Mouse (Mus musculus) limb, embryonic 14.5 days (tissue): Measurements from ENCODE around the gene Pla2g4b. TPM values are rescaled to one million over a fixed set of nuclear protein-coding genes. Genes with fewer than 3 reads are reported as not detected.

Experiments used
- ATAC-seq: fragments of 200-750 bp; cut with Nextera tagmentation; 2 replicates; pipeline ENCODE4 v1.8.0; 2017; ENCODE audit warnings: low read depth, moderate number of reproducible peaks, moderate TSS enrichment; ENCODE audit not compliant: low FRiP score
- DNase-seq: peaks from one replicate; pipeline ENCODE4 v3.0.0-alpha.2; 2015; ENCODE audit warnings: low spot score
- H3K27ac ChIP-seq: fragments of 300-500 bp; sonication (generic); replicated peaks from 2 replicates; pipeline ENCODE4 v1.5.1; 2014; ENCODE audit warnings: low read depth, mild to moderate bottlenecking, low read length, moderate library complexity, mixed read lengths
- H3K27me3 ChIP-seq: fragments of 300-500 bp; sonication (generic); 2 replicates; pipeline ENCODE4 v1.6.1; 2014; ENCODE audit warnings: low read length, mixed read lengths; ENCODE audit not compliant: control insufficient read depth, insufficient read depth
- H3K36me3 ChIP-seq: fragments of 300-500 bp; sonication (generic); 2 replicates; pipeline ENCODE4 v1.6.1; 2014; ENCODE audit warnings: mild to moderate bottlenecking, low read length, moderate library complexity, mixed read lengths; ENCODE audit not compliant: control insufficient read depth, insufficient read depth
- H3K4me1 ChIP-seq: fragments of 300-500 bp; sonication (generic); 2 replicates; pipeline ENCODE4 v1.6.1; 2014; ENCODE audit warnings: antibody characterized with exemption, low read length, mixed read lengths; ENCODE audit not compliant: control insufficient read depth, insufficient read depth
- H3K4me2 ChIP-seq: fragments of 300-500 bp; sonication (generic); replicated peaks from 2 replicates; pipeline ENCODE4 v1.6.1; 2014; ENCODE audit warnings: low read depth, mild to moderate bottlenecking, low read length, moderate library complexity; ENCODE audit not compliant: severe bottlenecking
- H3K4me3 ChIP-seq: fragments of 300-500 bp; sonication (generic); replicated peaks from 2 replicates; pipeline ENCODE4 v1.5.1; 2014; ENCODE audit warnings: low read length
- H3K9ac ChIP-seq: fragments of 300-500 bp; sonication (generic); 2 replicates; pipeline ENCODE4 v1.6.1; 2014; ENCODE audit warnings: mild to moderate bottlenecking, low read depth, low read length, moderate library complexity; ENCODE audit not compliant: severe bottlenecking
- H3K9me3 ChIP-seq: fragments of 300-500 bp; sonication (generic); 2 replicates; pipeline ENCODE4 v1.6.1; 2016; ENCODE audit warnings: low read length; ENCODE audit not compliant: control insufficient read depth
- POLR2A ChIP-seq: fragments of 200-500 bp; IDR thresholded peaks from 2 replicates; pipeline ENCODE4 v1.8.0; 2012; ENCODE audit warnings: inconsistent platforms, mild to moderate bottlenecking, moderate library complexity, borderline replicate concordance; ENCODE audit not compliant: insufficient read depth, insufficient read length; ENCODE audit errors: extremely low read depth
- WGBS: fragments of 180-500 bp; shearing (Covaris S2); extraction: QIAGEN DNeasy Blood & Tissue Kit; methylation state at CpG from one replicate; pipeline ENCODE4 v1.1.7; 2014; 5-methylcytosine and 5-hydroxymethylcytosine counted together
- microRNA-seq: library from miRNA; unstranded; fragments of <30 nt; microRNA quantifications from one replicate; pipeline ENCODE4, GENCODE M21; 2016
- polyA plus RNA-seq, 2 experiments: library from polyadenylated mRNA; depleted of rRNA in 1 of 2; stranded (reverse) in 1 of 2; unstranded in 1 of 2; fragments of >200 nt; fragmentation: Nextera tagmentation in 1 of 2; extraction: Ambion mirVana in 1 of 2; gene quantifications; 2 replicates each; pipeline versions ENCODE4 v1.2.1 to v1.2.3; 2012 to 2014

Pla2g4b gene
- polyA plus RNA-seq, 2 experiments: 1.7 to 21.9 TPM

DNA sequence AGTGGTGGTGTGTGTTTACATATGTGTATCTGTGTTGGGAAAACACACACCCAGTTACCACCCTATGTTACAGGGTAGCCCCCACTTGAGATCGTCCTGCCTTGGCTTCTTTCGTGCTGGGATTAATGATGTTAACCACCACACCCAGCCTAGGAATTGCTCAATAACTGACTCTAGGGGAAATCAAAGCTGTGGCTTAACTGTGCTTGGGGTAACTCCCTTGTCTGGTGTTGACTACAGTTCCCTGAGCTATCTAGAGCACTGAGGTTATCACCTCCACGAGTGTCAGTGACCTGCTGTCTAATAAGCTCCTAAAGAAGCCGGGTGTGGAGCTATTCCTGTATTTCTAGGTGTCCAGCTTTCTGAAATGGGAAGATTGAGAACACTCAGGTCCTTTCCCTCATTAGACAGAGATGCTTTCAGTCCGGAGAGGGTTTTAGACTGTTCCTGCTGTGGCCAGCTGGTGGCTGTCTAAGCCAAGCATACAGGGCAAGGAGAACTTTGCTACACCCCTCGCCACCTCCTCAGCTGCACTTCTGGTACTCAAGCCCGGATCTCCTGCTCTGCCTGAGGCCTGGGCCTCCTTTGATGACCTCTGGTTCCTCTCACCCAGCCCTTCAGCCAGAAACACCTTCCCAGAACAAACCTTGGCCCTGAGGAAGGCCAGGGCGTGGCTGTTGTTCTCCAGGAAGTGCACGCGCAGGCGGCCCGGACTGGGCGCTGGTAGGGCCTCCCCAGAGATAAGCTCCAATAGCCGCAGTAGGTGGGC, 51.6 kb downstream of the Pla2g4b start:
- Histone ChIP-seq H3K27me3 (no peaks in the 10 kb centered on the region), H3K4me2 (no peak overlapping the region), H3K27ac (no peak overlapping the region), H3K9me3 (no peaks in the 10 kb centered on the region), H3K4me1 (no peaks in the 10 kb centered on the region), H3K4me3 (no peak overlapping the region), H3K9ac (0 out of 2 replicates have a peak overlapping the region, but pooled peaks have one; percentile 31), H3K36me3 (no peaks in the 10 kb centered on the region)
- WGBS: 73% methylated on average over 14 of the region's 14 CpGs
- no peak for TF ChIP-seq POLR2A
- no peak for DNase-seq
- peak; percentile 64; the same call in 1 of the 2 replicates for ATAC-seq

DNA sequence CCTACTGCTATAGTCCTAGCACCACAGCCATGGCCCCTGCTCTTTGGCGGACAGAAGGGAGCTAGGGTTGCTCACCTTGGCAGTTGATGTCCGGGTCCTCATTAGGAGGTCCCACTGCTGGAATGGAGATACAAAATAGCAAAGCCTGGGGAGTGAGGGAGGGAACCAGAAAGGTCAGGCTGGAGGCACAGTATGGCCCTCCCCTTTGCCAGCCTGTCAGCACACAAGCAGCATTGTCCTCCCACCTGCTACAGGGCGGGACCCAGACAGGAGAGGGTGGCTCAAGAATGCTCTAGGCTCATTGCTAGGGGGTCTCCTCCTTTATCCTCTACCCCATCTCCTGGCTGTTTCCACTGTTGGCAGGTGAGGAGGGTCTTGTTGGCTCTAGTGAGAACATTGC, 52.8 kb downstream of the Pla2g4b start:
- H3K4me1 ChIP-seq: no peaks in the 10 kb centered on the region
- no peak overlapping the region for H3K9ac ChIP-seq
- no peak overlapping the region for H3K4me3 ChIP-seq
- 84% methylated on average over 3 of the region's 3 CpGs for WGBS
- no peaks in the 10 kb centered on the region for H3K36me3 ChIP-seq
- no peak overlapping the region for H3K27ac ChIP-seq
- DNase-seq: no peak
- TF ChIP-seq POLR2A: no peak
- no peaks in the 10 kb centered on the region for H3K9me3 ChIP-seq
- ATAC-seq: no peak
- no peaks in the 10 kb centered on the region for H3K27me3 ChIP-seq
- H3K4me2 ChIP-seq: no peak overlapping the region

DNA sequence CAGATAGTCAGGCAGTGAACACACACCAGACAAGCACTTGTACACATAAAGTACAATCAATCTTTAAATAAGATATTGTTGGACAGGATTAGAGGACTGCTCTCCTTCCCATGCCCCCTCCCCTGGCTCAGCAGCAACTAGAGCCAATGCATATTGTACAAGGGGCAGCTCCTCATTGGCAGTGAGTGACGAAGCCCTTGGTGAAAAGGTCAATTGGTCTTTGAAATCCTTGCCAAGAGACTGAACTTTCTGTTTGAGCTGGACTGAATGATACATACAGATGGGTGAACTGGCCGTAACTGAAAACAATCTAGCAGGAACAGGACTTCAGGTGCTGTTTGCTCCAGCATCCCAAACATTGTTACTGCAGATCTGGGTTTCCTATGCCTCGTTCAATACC, 54.2 kb downstream of the Pla2g4b start:
- H3K4me2 ChIP-seq: no peak overlapping the region
- ATAC-seq (no peak), DNase-seq (no peak)
- WGBS: 88% methylated on average over 3 of the region's 3 CpGs
- H3K4me3 ChIP-seq: no peak overlapping the region
- no peak overlapping the region for H3K9ac ChIP-seq
- no peaks in the 10 kb centered on the region for H3K9me3 ChIP-seq
- H3K4me1 ChIP-seq: no peaks in the 10 kb centered on the region
- no peak for TF ChIP-seq POLR2A
- no peaks in the 10 kb centered on the region for H3K27me3 ChIP-seq
- no peak overlapping the region for H3K27ac ChIP-seq
- H3K36me3 ChIP-seq: no peaks in the 10 kb centered on the region

DNA sequence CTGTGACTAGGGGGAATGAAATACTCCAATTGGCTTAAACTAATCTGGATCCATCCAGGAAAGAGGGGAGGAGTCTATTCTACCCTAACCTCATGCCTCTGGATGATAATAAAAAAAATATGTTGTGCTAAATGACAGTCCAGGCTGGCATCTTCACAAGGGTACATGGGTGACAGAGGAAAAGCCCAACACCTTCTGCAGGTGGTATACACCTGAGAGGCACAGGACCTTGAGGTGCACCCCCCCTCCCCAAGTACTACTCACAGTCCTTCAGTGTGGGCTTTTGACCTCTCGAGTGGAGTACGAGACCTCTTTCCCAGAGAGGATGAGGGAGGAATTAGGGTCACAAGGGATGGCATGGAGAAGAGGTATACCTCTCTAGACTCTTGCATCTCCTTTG, 54.7 kb downstream of the Pla2g4b start:
- no peak overlapping the region for H3K4me2 ChIP-seq
- WGBS: 88% methylated on average over 2 of the region's 2 CpGs
- no peak overlapping the region for H3K27ac ChIP-seq
- no peak overlapping the region for H3K4me3 ChIP-seq
- no peaks in the 10 kb centered on the region for H3K9me3 ChIP-seq
- H3K27me3 ChIP-seq: no peaks in the 10 kb centered on the region
- no peaks in the 10 kb centered on the region for H3K4me1 ChIP-seq
- no peaks in the 10 kb centered on the region for H3K36me3 ChIP-seq
- no peak for TF ChIP-seq POLR2A
- ATAC-seq (no peak), DNase-seq (no peak)
- no peak overlapping the region for H3K9ac ChIP-seq

DNA sequence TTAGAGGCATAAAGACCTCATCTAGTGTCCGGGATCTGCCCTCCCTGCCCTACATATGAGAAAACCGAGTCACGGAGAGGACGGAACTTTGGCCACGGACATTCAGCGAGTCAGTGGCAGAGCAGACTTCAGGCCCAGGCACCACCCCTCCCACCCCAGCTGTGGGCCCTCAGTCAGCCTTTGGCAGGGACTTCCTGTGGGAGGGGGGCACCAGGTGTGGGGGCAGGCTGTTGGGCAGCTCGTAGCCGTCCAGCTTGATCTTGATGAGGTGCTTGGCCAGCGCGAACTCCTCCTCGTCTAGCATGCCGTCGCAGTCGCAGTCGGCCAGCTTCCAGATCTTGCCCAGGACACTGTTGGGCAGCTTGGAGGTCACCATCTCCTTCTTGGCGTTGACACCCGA, 57.8 kb downstream of the Pla2g4b start:
- Histone ChIP-seq H3K4me1 (no peaks in the 10 kb centered on the region), H3K36me3 (no peaks in the 10 kb centered on the region), H3K9me3 (no peaks in the 10 kb centered on the region), H3K27me3 (no peaks in the 10 kb centered on the region), H3K27ac (no peak overlapping the region), H3K4me2 (no peak overlapping the region), H3K9ac (no peak overlapping the region), H3K4me3 (no peak overlapping the region)
- no peak for ATAC-seq
- DNase-seq: no peak
- WGBS: 87% methylated on average over 17 of the region's 17 CpGs
- no peak for TF ChIP-seq POLR2A

Small RNAs within 50 kb of the gene (microRNA-seq; reads per million reads assigned to microRNA genes)
- not detected for gene Mir7665

Other genes starting within 250 kb of the Pla2g4b start
- gene Rpap1, start 245.9 kb upstream of the Pla2g4b start, polyA plus RNA-seq (2012; rRNA removed): 27.7 and 39.8 TPM in 2 replicates
- gene Rpap1, start 245.9 kb upstream of the Pla2g4b start, polyA plus RNA-seq (2014; fragmentation: Nextera tagmentation; extraction: Ambion mirVana): 22.5 and 27.0 TPM in 2 replicates
- 44.2 and 49.9 TPM in 2 replicates for gene Tyro3, start 235.7 kb upstream of the Pla2g4b start, polyA plus RNA-seq (2012; rRNA removed)
- 28.5 and 31.7 TPM in 2 replicates for gene Tyro3, start 235.7 kb upstream of the Pla2g4b start, polyA plus RNA-seq (2014; fragmentation: Nextera tagmentation; extraction: Ambion mirVana)
- 27.3 and 30.9 TPM in 2 replicates for gene Mga, start 136.2 kb upstream of the Pla2g4b start, polyA plus RNA-seq (2012; rRNA removed)
- 38.4 and 42.3 TPM in 2 replicates for gene Mga, start 136.2 kb upstream of the Pla2g4b start, polyA plus RNA-seq (2014; fragmentation: Nextera tagmentation; extraction: Ambion mirVana)
- gene Mapkbp1, start 60.7 kb upstream of the Pla2g4b start, polyA plus RNA-seq (2012; rRNA removed): 26.2 and 33.1 TPM in 2 replicates
- 4.2 and 4.9 TPM in 2 replicates for gene Mapkbp1, start 60.7 kb upstream of the Pla2g4b start, polyA plus RNA-seq (2014; fragmentation: Nextera tagmentation; extraction: Ambion mirVana)
- 20.2 and 24.9 TPM in 2 replicates for gene Jmjd7, start 5.9 kb upstream of the Pla2g4b start, polyA plus RNA-seq (2012; rRNA removed)
- gene Jmjd7, start 5.9 kb upstream of the Pla2g4b start, polyA plus RNA-seq (2014; fragmentation: Nextera tagmentation; extraction: Ambion mirVana): 26.1 and 28.2 TPM in 2 replicates
- 19.5 and 26.1 TPM in 2 replicates for gene Gm28042, start 5.9 kb upstream of the Pla2g4b start, polyA plus RNA-seq (2012; rRNA removed)
- 3.0 and 4.6 TPM in 2 replicates for gene Gm28042, start 5.9 kb upstream of the Pla2g4b start, polyA plus RNA-seq (2014; fragmentation: Nextera tagmentation; extraction: Ambion mirVana)
- gene Ehd4, start 121.2 kb downstream of the Pla2g4b start, polyA plus RNA-seq (2012; rRNA removed): 18.3 and 19.7 TPM in 2 replicates
- gene Ehd4, start 121.2 kb downstream of the Pla2g4b start, polyA plus RNA-seq (2014; fragmentation: Nextera tagmentation; extraction: Ambion mirVana): 37.1 and 51.0 TPM in 2 replicates
- gene Pla2g4e, start 211.9 kb downstream of the Pla2g4b start, polyA plus RNA-seq (2012; rRNA removed): 1.0 and 1.2 TPM in 2 replicates
- gene Pla2g4e, start 211.9 kb downstream of the Pla2g4b start, polyA plus RNA-seq (2014; fragmentation: Nextera tagmentation; extraction: Ambion mirVana): 0.54 and 2.1 TPM in 2 replicates